Mouse (Mus musculus): ENCODE measurements around the gene Tmem242. TPM values are rescaled to one million over a fixed set of nuclear protein-coding genes. Genes with fewer than 3 reads are reported as not detected.

Tmem242 gene
- polyA plus RNA-seq, 1 experiment from 2014 or later, result 135 TPM

DNA sequence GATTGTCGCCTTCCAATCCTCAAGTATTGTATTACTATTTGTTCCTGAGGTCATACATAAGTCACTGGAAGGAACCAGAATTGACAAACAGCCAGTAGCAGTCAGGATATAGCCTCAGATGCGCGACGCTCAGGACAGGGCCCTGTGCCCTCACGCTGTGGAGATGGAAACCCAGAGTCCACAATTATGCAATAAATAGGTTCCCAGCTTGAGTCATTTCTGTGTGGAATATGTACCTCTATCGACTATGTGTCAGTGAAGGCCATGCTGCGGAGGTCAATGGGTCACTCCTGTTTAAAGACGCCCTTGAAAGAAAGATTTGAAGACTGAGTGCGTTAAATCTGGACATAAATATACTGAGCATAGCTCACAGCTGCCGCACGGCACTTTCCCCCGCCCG, 26.7 kb downstream of the Tmem242 start:
- H3K9me3 ChIP-seq, result no peaks in the 10 kb centered on the region
- no peak overlapping the region for H3K4me2 ChIP-seq (replicated peaks)
- 88% methylated on average over 13 of the region's 13 CpGs for WGBS
- 0 out of 2 replicates have a peak, but pooled peaks cover 3% of the 10 kb centered on the region for H3K27me3 ChIP-seq
- no peak overlapping the region for H3K9ac ChIP-seq
- no peak for ATAC-seq (ENCODE audit: low FRiP score, low read depth)
- no peak overlapping the region for H3K4me3 ChIP-seq
- H3K36me3 ChIP-seq, result peaks cover 53% of the 10 kb centered on the region
- H3K27ac ChIP-seq, result no peak overlapping the region
- H3K4me1 ChIP-seq, result no peaks in the 10 kb centered on the region

DNA sequence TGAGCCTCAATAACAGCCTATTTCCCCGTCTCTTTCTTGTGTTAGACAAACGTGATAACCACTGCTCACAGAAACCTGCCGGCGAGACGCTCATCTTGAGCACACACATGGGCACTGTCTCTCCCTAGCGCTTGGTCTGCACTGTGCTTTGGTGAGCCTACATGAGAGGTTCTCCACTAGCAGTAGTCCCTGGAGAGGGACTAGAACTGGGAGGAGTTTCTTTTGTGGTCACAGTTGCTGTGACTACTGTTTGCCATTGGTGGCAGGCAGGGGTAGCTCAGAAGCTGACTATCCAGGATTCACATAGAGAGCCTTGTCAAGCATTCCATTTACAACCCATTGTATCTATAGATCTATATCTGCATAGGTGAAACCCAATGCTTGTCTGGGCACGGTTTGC, 27.3 kb downstream of the Tmem242 start:
- no peak overlapping the region for H3K9ac ChIP-seq
- no peaks in the 10 kb centered on the region for H3K9me3 ChIP-seq
- WGBS, result 89% methylated on average over 7 of the region's 7 CpGs
- H3K4me2 ChIP-seq (replicated peaks), result no peak overlapping the region
- 0 out of 2 replicates have a peak, but pooled peaks cover 5% of the 10 kb centered on the region for H3K27me3 ChIP-seq
- H3K36me3 ChIP-seq, result peaks cover 47% of the 10 kb centered on the region
- H3K27ac ChIP-seq, result no peak overlapping the region
- H3K4me3 ChIP-seq, result no peak overlapping the region
- no peaks in the 10 kb centered on the region for H3K4me1 ChIP-seq
- ATAC-seq (ENCODE audit: low FRiP score, low read depth), result no peak

DNA sequence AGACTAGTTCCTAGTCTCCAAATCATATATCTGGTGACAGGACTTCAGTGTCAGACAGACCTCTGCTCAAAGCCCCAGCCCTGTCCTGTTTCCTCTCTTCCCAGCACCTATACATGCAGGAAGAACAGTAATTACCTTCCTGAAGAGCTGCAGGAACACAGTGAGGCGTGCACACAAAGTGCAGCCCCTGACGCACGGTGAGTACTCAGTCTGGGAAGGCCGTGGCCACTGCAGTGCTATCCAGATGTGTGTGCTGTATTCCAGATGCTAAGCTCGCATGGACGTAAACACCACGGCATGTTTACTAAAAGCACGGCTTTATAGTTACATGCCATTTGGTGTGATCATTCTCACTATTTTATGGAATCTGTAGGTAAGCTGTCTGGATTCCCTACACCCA, 27.8 kb downstream of the Tmem242 start:
- Histone ChIP-seq H3K9me3 (no peaks in the 10 kb centered on the region), H3K36me3 (peaks cover 43% of the 10 kb centered on the region), H3K27ac (no peak overlapping the region), H3K4me2 (replicated peaks) (no peak overlapping the region), H3K27me3 (0 out of 2 replicates have a peak, but pooled peaks cover 7% of the 10 kb centered on the region), H3K9ac (no peak overlapping the region), H3K4me1 (no peaks in the 10 kb centered on the region), H3K4me3 (no peak overlapping the region)
- ATAC-seq (ENCODE audit: low FRiP score, low read depth), result no peak
- 82% methylated on average over 8 of the region's 8 CpGs for WGBS

DNA sequence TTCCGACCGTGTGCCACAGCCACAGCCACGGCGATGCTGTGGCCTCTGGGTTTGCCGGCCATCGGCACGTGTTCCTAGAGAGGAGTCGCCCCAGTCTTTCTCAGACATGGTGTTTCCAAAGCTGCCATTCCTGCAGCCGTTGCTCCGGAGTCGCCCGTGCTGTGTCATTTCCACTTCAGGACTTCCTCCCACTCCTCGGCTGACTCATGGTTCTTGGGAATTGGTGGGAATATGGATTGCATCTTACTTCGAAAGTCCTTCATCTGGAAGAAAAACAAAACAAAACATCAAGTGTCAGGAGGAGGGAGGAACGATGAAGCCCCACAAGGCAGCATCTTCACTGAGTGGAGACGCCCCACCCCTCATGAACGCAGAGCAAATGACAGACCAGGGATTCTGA, 28.9 kb downstream of the Tmem242 start:
- H3K4me1 ChIP-seq, result peaks cover 7% of the 10 kb centered on the region; the same call in 1 of the 2 replicates
- H3K9ac ChIP-seq, result no peak overlapping the region
- no peaks in the 10 kb centered on the region for H3K9me3 ChIP-seq
- WGBS, result 90% methylated on average over 17 of the region's 17 CpGs
- H3K36me3 ChIP-seq, result peaks cover 36% of the 10 kb centered on the region
- no peak overlapping the region for H3K27ac ChIP-seq
- ATAC-seq (ENCODE audit: low FRiP score, low read depth), result no peak
- H3K4me2 ChIP-seq (replicated peaks), result no peak overlapping the region
- no peak overlapping the region for H3K4me3 ChIP-seq
- H3K27me3 ChIP-seq, result 0 out of 2 replicates have a peak, but pooled peaks cover 8% of the 10 kb centered on the region

DNA sequence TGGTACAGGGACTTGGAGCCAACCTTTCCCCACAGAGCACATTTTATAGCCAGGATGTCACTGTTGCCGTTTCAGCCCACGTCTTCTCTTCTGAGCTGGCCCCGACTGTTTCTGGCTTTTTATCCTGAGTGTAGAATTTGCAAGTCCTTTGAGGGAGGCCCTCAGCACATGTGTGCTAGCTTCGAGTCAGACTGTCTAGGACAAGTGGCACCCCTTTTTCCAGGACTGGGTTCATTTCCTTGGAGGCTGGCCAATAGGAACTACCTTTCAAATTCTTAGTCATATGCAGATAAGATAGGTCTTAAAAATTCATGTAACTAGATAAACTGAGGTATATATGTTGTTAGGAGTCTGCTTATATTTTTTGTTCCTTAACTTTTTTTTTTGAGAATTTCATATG, 29.7 kb downstream of the Tmem242 start:
- no peak for ATAC-seq (ENCODE audit: low FRiP score, low read depth)
- Histone ChIP-seq H3K27me3 (peaks cover 14% of the 10 kb centered on the region), H3K4me2 (replicated peaks) (no peak overlapping the region), H3K36me3 (peaks cover 36% of the 10 kb centered on the region), H3K4me3 (no peak overlapping the region), H3K27ac (no peak overlapping the region), H3K4me1 (peaks cover 7% of the 10 kb centered on the region; the same call in 1 of the 2 replicates), H3K9me3 (no peaks in the 10 kb centered on the region), H3K9ac (no peak overlapping the region)
- 72% methylated on average over 4 of the region's 4 CpGs for WGBS

DNA sequence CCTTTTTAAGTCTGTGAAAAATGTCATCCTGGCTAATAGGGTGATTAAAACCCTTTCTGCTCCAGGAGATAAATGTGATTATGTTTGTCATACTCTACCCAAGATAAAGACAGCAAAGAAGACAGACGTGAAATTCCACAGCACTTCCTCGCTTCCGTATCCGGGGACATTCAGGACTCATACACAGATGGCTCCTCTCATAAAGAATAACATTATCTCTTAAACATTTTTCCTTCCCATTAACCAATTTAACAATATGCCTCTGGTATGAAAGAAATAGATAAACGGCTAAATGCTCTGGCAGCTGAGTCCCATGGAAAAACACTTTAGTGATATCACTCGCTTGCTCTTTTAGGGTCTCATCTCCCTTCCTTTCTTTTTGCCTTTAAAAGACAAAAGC, 33.0 kb downstream of the Tmem242 start:
- WGBS, result 88% methylated on average over 6 of the region's 6 CpGs
- no peak overlapping the region for H3K27ac ChIP-seq
- H3K9ac ChIP-seq, result no peak overlapping the region
- H3K27me3 ChIP-seq, result peaks cover 39% of the 10 kb centered on the region
- H3K36me3 ChIP-seq, result peaks cover 20% of the 10 kb centered on the region
- ATAC-seq (ENCODE audit: low FRiP score, low read depth), result no peak
- no peak overlapping the region for H3K4me3 ChIP-seq
- no peak overlapping the region for H3K4me2 ChIP-seq (replicated peaks)
- peaks cover 16% of the 10 kb centered on the region for H3K4me1 ChIP-seq
- no peaks in the 10 kb centered on the region for H3K9me3 ChIP-seq

DNA sequence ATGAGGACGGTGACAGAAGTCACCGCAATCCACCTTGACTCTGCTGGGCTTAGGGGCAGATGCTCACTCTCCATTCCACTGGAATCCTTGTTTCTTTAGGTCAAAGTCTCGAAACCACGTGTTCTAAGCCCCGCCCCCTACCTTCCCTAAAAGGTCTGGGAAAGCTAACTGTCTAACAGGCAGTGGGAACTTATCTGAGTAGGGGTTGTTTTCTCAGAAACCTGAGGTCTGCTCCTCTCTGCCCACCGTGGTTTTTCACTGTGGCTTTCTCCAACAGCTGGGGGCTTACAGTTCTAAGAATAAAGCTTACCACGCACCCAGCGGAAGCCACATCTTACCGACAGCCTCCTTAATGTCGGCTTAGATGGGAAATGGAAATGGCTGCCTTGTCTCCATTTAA, 33.5 kb downstream of the Tmem242 start:
- 45% methylated on average over 10 of the region's 10 CpGs for WGBS
- no peak overlapping the region for H3K4me3 ChIP-seq
- H3K9ac ChIP-seq, result no peak overlapping the region
- H3K27ac ChIP-seq, result no peak overlapping the region
- peaks cover 39% of the 10 kb centered on the region for H3K27me3 ChIP-seq
- peaks cover 16% of the 10 kb centered on the region for H3K4me1 ChIP-seq
- H3K36me3 ChIP-seq, result peaks cover 16% of the 10 kb centered on the region
- H3K9me3 ChIP-seq, result no peaks in the 10 kb centered on the region
- no peak overlapping the region for H3K4me2 ChIP-seq (replicated peaks)
- ATAC-seq (ENCODE audit: low FRiP score, low read depth), result no peak

DNA sequence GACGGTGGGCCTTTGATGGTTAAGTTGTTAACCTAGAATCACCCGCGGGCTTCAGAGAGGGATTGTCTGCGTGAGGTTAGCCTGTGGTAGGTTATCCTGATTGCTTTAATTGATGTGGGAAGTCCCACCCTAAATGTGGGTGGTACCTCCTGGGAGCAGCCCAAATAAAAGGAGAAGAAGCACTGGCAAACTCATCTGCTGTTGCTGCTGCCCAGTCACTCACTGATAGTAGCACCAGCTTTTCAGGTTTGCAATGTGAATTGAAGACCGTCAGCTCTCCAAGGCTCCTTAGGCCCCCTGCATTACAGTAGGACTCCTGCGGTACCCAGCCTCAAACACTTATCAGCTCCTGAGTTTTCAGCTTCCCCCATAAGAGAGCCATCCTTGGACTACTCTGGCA, 36.2 kb downstream of the Tmem242 start:
- Histone ChIP-seq H3K27ac (no peak overlapping the region), H3K4me2 (replicated peaks) (no peak overlapping the region), H3K4me3 (no peak overlapping the region), H3K9me3 (no peaks in the 10 kb centered on the region), H3K27me3 (peaks cover 39% of the 10 kb centered on the region), H3K9ac (no peak overlapping the region), H3K36me3 (no peaks in the 10 kb centered on the region), H3K4me1 (peaks cover 23% of the 10 kb centered on the region)
- no peak for ATAC-seq (ENCODE audit: low FRiP score, low read depth)
- WGBS, result 74% methylated on average over 6 of the region's 6 CpGs

DNA sequence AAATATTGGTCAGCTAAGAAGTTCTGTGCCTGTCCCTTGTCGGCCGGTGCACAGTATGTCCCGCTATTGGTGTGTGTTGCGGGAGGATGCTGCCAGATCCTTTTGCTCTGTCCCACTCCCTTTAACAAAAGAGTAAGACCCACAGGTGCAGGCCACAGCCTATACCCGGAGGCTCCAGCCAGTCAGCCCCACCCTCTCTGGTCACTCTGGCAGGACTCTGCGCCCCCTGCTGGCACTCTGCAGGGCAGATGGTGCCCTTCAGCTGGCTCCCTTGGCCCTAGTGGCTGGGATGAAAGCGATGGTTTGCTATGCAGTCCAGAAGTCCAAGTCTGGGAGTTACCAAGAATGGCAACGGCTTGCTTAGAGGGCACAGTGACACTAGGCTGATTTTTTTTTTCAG, 37.4 kb downstream of the Tmem242 start:
- Histone ChIP-seq H3K4me3 (no peak overlapping the region), H3K27me3 (peaks cover 34% of the 10 kb centered on the region), H3K36me3 (no peaks in the 10 kb centered on the region), H3K9ac (no peak overlapping the region), H3K4me2 (replicated peaks) (peak overlapping the region; percentile 47; the same call in 1 of the 2 replicates), H3K27ac (no peak overlapping the region), H3K9me3 (no peaks in the 10 kb centered on the region), H3K4me1 (peaks cover 23% of the 10 kb centered on the region)
- 26% methylated on average over 8 of the region's 8 CpGs for WGBS
- ATAC-seq (ENCODE audit: low FRiP score, low read depth), result 0 out of 2 replicates have a peak, but pooled peaks have one; percentile 46

DNA sequence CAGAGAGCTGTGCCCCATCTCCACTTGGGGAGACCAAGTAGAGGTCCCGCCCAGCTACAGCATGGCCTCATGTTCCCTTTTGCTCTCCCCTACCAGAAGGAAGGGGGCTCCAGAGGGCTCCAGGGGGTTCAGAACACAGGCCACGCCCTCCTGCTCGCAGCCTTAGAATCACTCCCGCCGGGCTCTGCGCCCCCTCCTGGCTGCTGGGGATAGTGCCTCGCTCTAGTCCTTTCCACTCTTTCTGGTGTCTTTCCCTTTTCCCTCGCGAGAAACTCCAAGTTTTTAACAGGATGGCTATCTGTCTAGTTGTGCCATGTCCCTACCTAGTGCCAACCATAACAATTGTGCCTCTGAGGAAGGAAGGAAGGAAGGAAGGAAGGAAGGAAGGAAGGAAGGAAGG, 38.0 kb downstream of the Tmem242 start:
- Histone ChIP-seq H3K9ac (no peak overlapping the region), H3K27me3 (peaks cover 31% of the 10 kb centered on the region), H3K4me3 (no peak overlapping the region), H3K4me2 (replicated peaks) (peak overlapping the region; percentile 47), H3K4me1 (peaks cover 23% of the 10 kb centered on the region), H3K36me3 (no peaks in the 10 kb centered on the region), H3K9me3 (no peaks in the 10 kb centered on the region), H3K27ac (no peak overlapping the region)
- peak; percentile 25; the same call in 1 of the 2 replicates for ATAC-seq (ENCODE audit: low FRiP score, low read depth)
- WGBS, result 4% methylated on average over 9 of the region's 9 CpGs

DNA sequence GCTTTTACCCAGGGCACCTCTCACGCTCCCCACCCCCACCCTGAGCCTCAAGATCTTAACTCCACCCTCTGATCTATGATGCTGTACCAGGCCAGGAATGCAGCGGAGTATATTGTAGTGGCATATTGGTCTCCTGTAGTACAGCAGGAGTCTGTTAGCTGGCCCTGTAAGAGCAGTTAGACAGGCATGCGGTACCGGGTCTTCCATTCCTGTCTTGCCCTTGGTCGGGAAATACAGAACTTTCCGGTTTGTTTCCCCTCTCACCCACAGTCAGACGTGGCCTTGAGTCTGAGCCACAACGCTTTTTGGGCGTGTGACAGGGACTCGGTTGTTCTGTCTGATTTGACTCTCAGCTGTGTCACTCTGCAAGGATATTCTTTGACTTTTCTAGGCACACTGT, 38.8 kb downstream of the Tmem242 start:
- Histone ChIP-seq H3K4me1 (peaks cover 16% of the 10 kb centered on the region), H3K36me3 (no peaks in the 10 kb centered on the region), H3K9me3 (no peaks in the 10 kb centered on the region), H3K4me3 (no peak overlapping the region), H3K27me3 (peaks cover 31% of the 10 kb centered on the region), H3K9ac (no peak overlapping the region), H3K27ac (no peak overlapping the region), H3K4me2 (replicated peaks) (no peak overlapping the region)
- no peak for ATAC-seq (ENCODE audit: low FRiP score, low read depth)
- 86% methylated on average over 10 of the region's 10 CpGs for WGBS

DNA sequence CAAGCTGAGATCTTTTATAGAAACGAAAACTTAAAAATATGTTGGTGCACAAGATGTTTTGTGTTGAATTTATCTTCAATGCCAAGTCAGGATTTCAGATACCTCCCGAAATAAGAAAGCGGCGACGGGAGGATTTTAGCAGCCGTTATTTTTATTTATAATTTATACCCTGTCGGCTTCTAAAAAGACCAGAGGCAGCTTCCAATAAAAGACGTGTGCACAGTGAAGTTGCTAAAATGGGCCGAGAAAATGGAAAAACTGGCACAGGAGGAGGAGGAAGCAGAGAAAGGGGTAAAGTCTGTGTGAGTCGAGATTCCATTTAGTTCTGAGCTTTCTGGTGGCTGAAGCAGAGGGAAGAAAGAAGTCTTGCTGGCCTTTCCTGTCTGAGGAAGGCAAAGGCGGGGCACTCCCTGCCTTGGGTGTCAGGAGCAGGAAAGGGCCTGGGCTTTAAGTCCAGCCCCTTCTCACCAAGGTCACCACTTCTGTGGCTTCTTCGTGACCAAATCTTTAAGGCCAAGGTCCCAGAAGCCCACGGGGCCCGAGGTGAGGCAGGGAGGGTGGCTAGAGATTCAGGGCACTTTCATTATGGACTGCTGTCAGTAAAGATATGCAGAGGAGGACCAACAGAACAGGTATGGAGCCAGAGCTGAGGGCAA, 39.5 kb downstream of the Tmem242 start:
- Histone ChIP-seq H3K27ac (no peak overlapping the region), H3K36me3 (no peaks in the 10 kb centered on the region), H3K4me2 (replicated peaks) (no peak overlapping the region), H3K4me3 (no peak overlapping the region), H3K4me1 (peaks cover 16% of the 10 kb centered on the region), H3K9ac (peak overlapping the region; percentile 19; the same call in 1 of the 2 replicates), H3K27me3 (peaks cover 27% of the 10 kb centered on the region), H3K9me3 (no peaks in the 10 kb centered on the region)
- WGBS, result 60% methylated on average over 14 of the region's 14 CpGs
- ATAC-seq (ENCODE audit: low FRiP score, low read depth), result no peak
